Mouse (Mus musculus) MEL (cell line): ENCODE measurements around the gene Prrx2. TPM values are rescaled to one million over a fixed set of nuclear protein-coding genes. Genes with fewer than 3 reads are reported as not detected.
A peak's percentile ranks its signal among the peaks of the same experiment; 100 is the strongest.

Experiments used
- DNase-seq: peaks from one replicate; pipeline ENCODE4 v3.0.0; 2011; ENCODE audit warnings: low read depth, low spot score
- H3K27ac ChIP-seq: 2 replicates; pipeline ENCODE4 v1.5.1; 2012; ENCODE audit warnings: low read depth, mild to moderate bottlenecking, control low read depth, low read length, moderate library complexity; ENCODE audit not compliant: control insufficient read depth
- H3K27me3 ChIP-seq, 2 experiments: fragments of 150-350 bp in 1 of 2; sonication (generic) in 1 of 2; 2 replicates each; pipeline ENCODE4 v1.6.1; 2012; ENCODE audit warnings: low read length in 2 of 2, mild to moderate bottlenecking in 2 of 2, improper control_type of control experiment in 1 of 2, moderate library complexity in 1 of 2; ENCODE audit not compliant: insufficient read depth in 2 of 2, control insufficient read depth in 1 of 2
- H3K36me3 ChIP-seq, 2 experiments: 2 replicates each; pipeline ENCODE4 v1.6.1; 2012 to 2014; ENCODE audit warnings: low read length in 2 of 2, improper control_type of control experiment in 1 of 2, inconsistent platforms in 1 of 2, mild to moderate bottlenecking in 1 of 2; ENCODE audit not compliant: insufficient read depth in 2 of 2, control insufficient read depth in 1 of 2
- H3K4me1 ChIP-seq, 2 experiments: fragments of 150-350 bp in 1 of 2; sonication (generic) in 1 of 2; 2 replicates each; pipeline ENCODE4 v1.6.1; 2012; ENCODE audit warnings: low read length in 2 of 2, improper control_type of control experiment in 1 of 2, mild to moderate bottlenecking in 1 of 2; ENCODE audit not compliant: insufficient read depth in 2 of 2, control insufficient read depth in 1 of 2
- H3K4me3 ChIP-seq, 2 experiments: fragments of 150-350 bp in 1 of 2; sonication (generic) in 1 of 2; 2 replicates each; pipeline ENCODE4 v1.5.1; 2012; ENCODE audit warnings: low read depth in 2 of 2, low read length in 2 of 2, mild to moderate bottlenecking in 2 of 2, moderate library complexity in 2 of 2, control low read depth in 1 of 2, improper control_type of control experiment in 1 of 2; ENCODE audit not compliant: control insufficient read depth in 1 of 2, insufficient read depth in 1 of 2
- H3K79me2 ChIP-seq: 2 replicates; pipeline ENCODE4 v1.6.1; 2012; ENCODE audit warnings: mild to moderate bottlenecking, low read length, moderate library complexity; ENCODE audit not compliant: control insufficient read depth, poor library complexity, insufficient read depth
- H3K9ac ChIP-seq: 2 replicates; pipeline ENCODE4 v1.6.1; 2012; ENCODE audit warnings: low read depth, mild to moderate bottlenecking, control low read depth, low read length, moderate library complexity; ENCODE audit not compliant: control insufficient read depth, poor library complexity, severe bottlenecking
- H3K9me3 ChIP-seq: fragments of 150-350 bp; sonication (generic); replicated peaks from 2 replicates; pipeline ENCODE4 v1.6.1; 2012; ENCODE audit warnings: mild to moderate bottlenecking, low read length, improper control_type of control experiment, moderate library complexity; ENCODE audit not compliant: insufficient read depth
- BHLHE40 ChIP-seq: IDR thresholded peaks from 2 replicates; pipeline ENCODE4 v1.6.1; 2012; ENCODE audit warnings: low read depth, mild to moderate bottlenecking, inconsistent platforms, low read length, improper control_type of control experiment, borderline replicate concordance
- CTCF ChIP-seq, 3 experiments: IDR thresholded peaks in 2 of 3; conservative IDR thresholded peaks in 1 of 3; 2 replicates each; pipeline ENCODE4 v1.5.1; 2011 to 2012; ENCODE audit warnings: low read length in 3 of 3, low read depth in 2 of 3, mild to moderate bottlenecking in 2 of 3, improper control_type of control experiment in 1 of 3, inconsistent platforms in 1 of 3, mixed read lengths in 1 of 3, moderate library complexity in 1 of 3; ENCODE audit not compliant: control insufficient read depth in 1 of 3, insufficient read depth in 1 of 3, poor library complexity in 1 of 3, severe bottlenecking in 1 of 3
- E2F4 ChIP-seq: IDR thresholded peaks from 2 replicates; pipeline ENCODE4 v1.6.1; 2011; ENCODE audit warnings: low read depth, low read length, improper control_type of control experiment, borderline replicate concordance
- GATA1 ChIP-seq: IDR thresholded peaks from 2 replicates; pipeline ENCODE4 v1.6.1; 2011; ENCODE audit warnings: low read depth, low read length, improper control_type of control experiment
- HCFC1 ChIP-seq: IDR thresholded peaks from 2 replicates; pipeline ENCODE4 v1.6.1; 2012; ENCODE audit warnings: low read depth, mild to moderate bottlenecking, inconsistent platforms, low read length, improper control_type of control experiment, moderate library complexity
- JUND ChIP-seq: IDR thresholded peaks from 2 replicates; pipeline ENCODE4 v1.6.1; 2011; ENCODE audit warnings: low read depth, mild to moderate bottlenecking, improper control_type of control experiment, low read length
- MAFK ChIP-seq: IDR thresholded peaks from 2 replicates; pipeline ENCODE4 v1.6.1; 2011; ENCODE audit warnings: low read depth, mild to moderate bottlenecking, low read length, improper control_type of control experiment, borderline replicate concordance
- MAX ChIP-seq: IDR thresholded peaks from 2 replicates; pipeline ENCODE4 v1.6.1; 2011; ENCODE audit warnings: low read length, improper control_type of control experiment
- MAZ ChIP-seq: IDR thresholded peaks from 2 replicates; pipeline ENCODE4 v1.6.1; 2012; ENCODE audit warnings: low read depth, mild to moderate bottlenecking, inconsistent platforms, low read length, improper control_type of control experiment
- MXI1 ChIP-seq: IDR thresholded peaks from 2 replicates; pipeline ENCODE4 v1.6.1; 2011; ENCODE audit warnings: mild to moderate bottlenecking, low read depth, low read length, improper control_type of control experiment
- MYC ChIP-seq: IDR thresholded peaks from 2 replicates; pipeline ENCODE4 v1.6.1; 2011; ENCODE audit warnings: low read depth, mild to moderate bottlenecking, low read length, improper control_type of control experiment, moderate library complexity
- POLR2AphosphoS5 ChIP-seq: IDR thresholded peaks from 2 replicates; pipeline ENCODE4 v1.6.1; 2012; ENCODE audit warnings: low read depth, borderline replicate concordance, mild to moderate bottlenecking, inconsistent platforms, low read length, moderate library complexity, mixed read lengths
- RAD21 ChIP-seq: IDR thresholded peaks from 2 replicates; pipeline ENCODE4 v1.6.1; 2011; ENCODE audit warnings: mild to moderate bottlenecking, low read depth, low read length, improper control_type of control experiment
- RCOR1 ChIP-seq: IDR thresholded peaks from 2 replicates; pipeline ENCODE4 v1.6.1; 2012; ENCODE audit warnings: low read depth, mild to moderate bottlenecking, inconsistent platforms, low read length, improper control_type of control experiment
- SMC3 ChIP-seq: IDR thresholded peaks from 2 replicates; pipeline ENCODE4 v1.6.1; 2011; ENCODE audit warnings: low read depth, low read length, improper control_type of control experiment
- TBP ChIP-seq: IDR thresholded peaks from 2 replicates; pipeline ENCODE4 v1.8.0; 2011; ENCODE audit warnings: low read depth, low read length, improper control_type of control experiment
- USF1 ChIP-seq: IDR thresholded peaks from 2 replicates; pipeline ENCODE4 v1.6.1; 2014; ENCODE audit warnings: low read depth, mild to moderate bottlenecking, inconsistent platforms, low read length, improper control_type of control experiment, moderate library complexity
- ZC3H11A ChIP-seq: IDR thresholded peaks from 2 replicates; pipeline ENCODE4 v1.6.1; 2012; ENCODE audit warnings: low read depth, mild to moderate bottlenecking, inconsistent platforms, low read length, improper control_type of control experiment
- ZNF384 ChIP-seq: IDR thresholded peaks from 2 replicates; pipeline ENCODE4 v1.6.1; 2012; ENCODE audit warnings: low read depth, mild to moderate bottlenecking, inconsistent platforms, low read length, improper control_type of control experiment
- polyA plus RNA-seq, 2 experiments: library from polyadenylated mRNA; stranded (reverse) in 1 of 2; unstranded in 1 of 2; fragments of >175 nt in 1 of 2; fragments of >200 nt in 1 of 2; gene quantifications; 2 replicates each; pipeline versions ENCODE4 v1.2.1 to v1.2.4; 2012; ENCODE audit warnings: low replicate concordance in 2 of 2, low read depth in 1 of 2; ENCODE audit not compliant: insufficient read length in 2 of 2, insufficient read depth in 1 of 2, missing spikeins in 1 of 2
- total RNA-seq: library from RNA; depleted of rRNA; stranded (reverse); fragments of 300-350 nt; gene quantifications from 2 replicates; pipeline ENCODE4 v1.2.3, GENCODE M21; 2012

Gene Prrx2
- total and polyA plus RNA-seq, 3 experiments = not detected

- TF ChIP-seq POLR2AphosphoS5 (no peak), GATA1 (no peak), E2F4 (no peak), JUND (no peak), TBP (peak; percentile 72), MAX (peak; percentile 43; the same call in 1 of the 2 replicates), MYC (peak; percentile 37; the same call in 1 of the 2 replicates), MXI1 (peak; percentile 33; the same call in 1 of the 2 replicates), RAD21 (no peak; the same call in 1 of the 2 replicates), BHLHE40 (no peak), MAZ (peak; percentile 46; the same call in 1 of the 2 replicates)
- TF ChIP-seq, all 39 proteins: peak for 17
Observed at GRCm38 (mm10) chr2:30827749-30828475, 6.9 kb upstream of the Prrx2 start (continued).

- Histone ChIP-seq H3K27me3 (no peaks in the 10 kb centered on the region), H3K4me3 (no peak overlapping the region), H3K79me2 (peaks cover 20% of the 10 kb centered on the region), H3K36me3 (peaks cover 0 to 13% of the 10 kb centered on the region in 2 experiments; a peak in 2 of 4 replicates), H3K9ac (no peak overlapping the region), H3K9me3 (no peaks in the 10 kb centered on the region), H3K4me1 (peaks cover 2 to 16% of the 10 kb centered on the region in 2 experiments; a peak in 3 of 4 replicates), H3K27ac (no peak overlapping the region)
- DNase-seq = peak; percentile 88
- TF ChIP-seq MAFK (no peak), USF1 (no peak), MYC (0 out of 2 replicates have a peak, but pooled peaks have one; percentile 33), RCOR1 (no peak), RAD21 (peak; percentile 65), CTCF (IDR thresholded peaks at IDR 0.05 in 2 of 3, conservative IDR thresholded peaks at IDR 0.05 in 1 of 3; ENCODE audit: control insufficient read depth in 1 of 3, insufficient read depth in 1 of 3, low read depth in 2 of 3, low read length in 3 of 3, poor library complexity in 1 of 3, severe bottlenecking in 1 of 3) (peak; percentile 85 to 90 (median 87)), ZC3H11A (peak; percentile 48), HCFC1 (0 out of 2 replicates have a peak, but pooled peaks have one; percentile 30), ZNF384 (peak; percentile 92), SMC3 (peak; percentile 65)
Observed at GRCm38 (mm10) chr2:30829315-30829714, 5.5 kb upstream of the Prrx2 start.
